Mouse (Mus musculus) intestine, embryonic 15.5 days (tissue): ENCODE results near the gene Srp9. TPM values are rescaled to one million over a fixed set of nuclear protein-coding genes. Genes with fewer than 3 reads are reported as not detected.

Source experiments
- ATAC-seq: fragments of 200-750 bp; cut with Nextera tagmentation; 2 replicates; pipeline ENCODE4 v1.8.0; 2017; ENCODE audit warnings: moderate TSS enrichment, moderate library complexity
- H3K27ac ChIP-seq: fragments of 300-500 bp; sonication (generic); 2 replicates; pipeline ENCODE4 v1.5.1; 2015; ENCODE audit warnings: mild to moderate bottlenecking, inconsistent platforms
- H3K27me3 ChIP-seq: fragments of 300-500 bp; sonication (generic); replicated peaks from 2 replicates; pipeline ENCODE4 v1.6.1; 2015; ENCODE audit warnings: inconsistent platforms
- H3K36me3 ChIP-seq: fragments of 300-500 bp; sonication (generic); 2 replicates; pipeline ENCODE4 v1.6.1; 2015; ENCODE audit warnings: inconsistent platforms
- H3K4me1 ChIP-seq: fragments of 300-500 bp; sonication (generic); replicated peaks from 2 replicates; pipeline ENCODE4 v1.6.1; 2015; ENCODE audit warnings: inconsistent platforms
- H3K4me2 ChIP-seq: fragments of 300-500 bp; sonication (generic); replicated peaks from 2 replicates; pipeline ENCODE4 v1.6.1; 2015; ENCODE audit warnings: mild to moderate bottlenecking, inconsistent platforms
- H3K4me3 ChIP-seq: fragments of 300-500 bp; sonication (generic); replicated peaks from 2 replicates; pipeline ENCODE4 v1.5.1; 2015; ENCODE audit warnings: inconsistent platforms
- H3K9ac ChIP-seq: fragments of 300-500 bp; sonication (generic); 2 replicates; pipeline ENCODE4 v1.6.1; 2015; ENCODE audit warnings: inconsistent platforms
- H3K9me3 ChIP-seq: fragments of 300-500 bp; sonication (generic); 2 replicates; pipeline ENCODE4 v1.6.1; 2016; ENCODE audit warnings: inconsistent platforms
- WGBS: fragments of 180-500 bp; shearing (Covaris S2); methylation state at CpG from one replicate; pipeline ENCODE4 v1.1.7; 2015; 5-methylcytosine and 5-hydroxymethylcytosine counted together
- polyA plus RNA-seq: library from polyadenylated mRNA; unstranded; fragments of >200 nt; fragmentation: Nextera tagmentation; extraction: Ambion mirVana; gene quantifications from 2 replicates; pipeline ENCODE4 v1.2.1, GENCODE M21; 2015

Gene Srp9
- polyA plus RNA-seq, 1 experiment from 2014 or later, result 173 TPM

- Histone ChIP-seq H3K9ac (no peak overlapping the region), H3K36me3 (no peaks in the 10 kb centered on the region), H3K27ac (no peak overlapping the region), H3K9me3 (no peaks in the 10 kb centered on the region), H3K4me1 (peaks cover 10% of the 10 kb centered on the region; the same call in 1 of the 2 replicates), H3K4me2 (no peak overlapping the region), H3K27me3 (no peaks in the 10 kb centered on the region), H3K4me3 (no peak overlapping the region)
- 60% methylated on average over 13 of the region's 13 CpGs for WGBS
- ATAC-seq, result no peak
Observed at GRCm38 (mm10) chr1:182108397-182109099, 16.0 kb upstream of the Srp9 start.

DNA sequence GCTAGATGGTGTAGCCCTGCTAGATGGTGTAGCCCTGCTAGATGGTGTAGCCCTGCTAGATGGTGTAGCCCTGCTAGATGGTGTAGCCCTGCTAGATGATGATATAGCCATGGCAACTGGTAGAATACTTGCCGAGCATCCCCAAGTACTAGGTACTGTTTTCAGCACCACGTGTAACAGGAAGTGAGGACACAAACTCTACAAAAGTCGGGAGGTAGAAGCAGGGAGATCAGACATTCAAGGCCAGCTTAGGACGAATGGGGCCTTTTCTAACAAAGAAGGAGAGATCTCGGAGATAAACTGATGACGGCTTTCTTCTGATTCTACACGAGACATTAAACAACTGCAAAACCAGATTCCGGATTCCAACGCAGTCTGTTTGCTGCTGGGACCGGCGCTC lies 14.4 kb upstream of the Srp9 start:
- no peak overlapping the region for H3K4me2 ChIP-seq
- H3K27me3 ChIP-seq, result no peaks in the 10 kb centered on the region
- no peak for ATAC-seq
- H3K4me3 ChIP-seq, result no peak overlapping the region
- 87% methylated on average over 11 of the region's 11 CpGs for WGBS
- H3K9me3 ChIP-seq, result no peaks in the 10 kb centered on the region
- no peaks in the 10 kb centered on the region for H3K36me3 ChIP-seq
- H3K4me1 ChIP-seq, result peaks cover 10% of the 10 kb centered on the region; the same call in 1 of the 2 replicates
- no peak overlapping the region for H3K27ac ChIP-seq
- no peak overlapping the region for H3K9ac ChIP-seq

GRCm38 (mm10) chr1:182110708-182111385 lies 13.7 kb upstream of the Srp9 start:
- Histone ChIP-seq H3K9me3 (no peaks in the 10 kb centered on the region), H3K4me2 (no peak overlapping the region), H3K27me3 (no peaks in the 10 kb centered on the region), H3K27ac (no peak overlapping the region), H3K9ac (no peak overlapping the region), H3K36me3 (no peaks in the 10 kb centered on the region), H3K4me1 (peaks cover 10% of the 10 kb centered on the region; the same call in 1 of the 2 replicates), H3K4me3 (no peak overlapping the region)
- no peak for ATAC-seq
- WGBS, result 73% methylated on average over 15 of the region's 15 CpGs

- WGBS, result 70% methylated on average over 14 of the region's 14 CpGs
- Histone ChIP-seq H3K9me3 (no peaks in the 10 kb centered on the region), H3K9ac (no peak overlapping the region), H3K27ac (no peak overlapping the region), H3K4me1 (peaks cover 10% of the 10 kb centered on the region; the same call in 1 of the 2 replicates), H3K36me3 (no peaks in the 10 kb centered on the region), H3K27me3 (no peaks in the 10 kb centered on the region), H3K4me2 (no peak overlapping the region), H3K4me3 (no peak overlapping the region)
- no peak for ATAC-seq
Observed at GRCm38 (mm10) chr1:182111386-182112317, 12.9 kb upstream of the Srp9 start.

DNA sequence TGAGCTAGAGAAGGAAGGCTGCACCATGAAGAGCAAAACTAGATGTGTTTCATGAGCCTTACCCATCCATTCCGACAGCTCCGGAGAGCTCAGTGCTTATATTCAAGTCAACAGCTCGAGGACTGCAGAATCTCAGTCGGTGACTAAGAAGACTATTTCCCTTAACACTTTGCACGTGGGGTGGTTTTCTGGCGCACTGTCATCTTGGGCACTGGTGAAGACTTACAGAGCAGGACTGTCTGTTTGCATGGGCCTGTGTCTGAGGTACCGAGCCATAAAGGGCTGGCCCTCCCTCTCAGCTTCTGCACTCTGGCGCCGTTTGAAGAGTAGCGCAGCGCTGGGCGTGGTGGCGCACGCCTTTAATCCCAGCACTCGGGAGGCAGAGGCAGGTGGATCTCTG lies 12.2 kb upstream of the Srp9 start:
- Histone ChIP-seq H3K4me1 (peaks cover 10% of the 10 kb centered on the region; the same call in 1 of the 2 replicates), H3K9ac (no peak overlapping the region), H3K36me3 (no peaks in the 10 kb centered on the region), H3K9me3 (no peaks in the 10 kb centered on the region), H3K27ac (no peak overlapping the region), H3K27me3 (no peaks in the 10 kb centered on the region), H3K4me3 (no peak overlapping the region), H3K4me2 (no peak overlapping the region)
- ATAC-seq, result peak; percentile 21; the same call in 1 of the 2 replicates
- whole genome bisulfite sequencing, result 69% methylated on average over 15 of the region's 15 CpGs

- ATAC-seq, result no peak
- Histone ChIP-seq H3K4me3 (no peak overlapping the region), H3K4me1 (peaks cover 10% of the 10 kb centered on the region; the same call in 1 of the 2 replicates), H3K4me2 (no peak overlapping the region), H3K27ac (no peak overlapping the region), H3K27me3 (no peaks in the 10 kb centered on the region), H3K9ac (no peak overlapping the region), H3K9me3 (no peaks in the 10 kb centered on the region), H3K36me3 (no peaks in the 10 kb centered on the region)
- WGBS, result 89% methylated on average over 11 of the region's 11 CpGs
Observed at GRCm38 (mm10) chr1:182113131-182113530, 11.4 kb upstream of the Srp9 start.

DNA sequence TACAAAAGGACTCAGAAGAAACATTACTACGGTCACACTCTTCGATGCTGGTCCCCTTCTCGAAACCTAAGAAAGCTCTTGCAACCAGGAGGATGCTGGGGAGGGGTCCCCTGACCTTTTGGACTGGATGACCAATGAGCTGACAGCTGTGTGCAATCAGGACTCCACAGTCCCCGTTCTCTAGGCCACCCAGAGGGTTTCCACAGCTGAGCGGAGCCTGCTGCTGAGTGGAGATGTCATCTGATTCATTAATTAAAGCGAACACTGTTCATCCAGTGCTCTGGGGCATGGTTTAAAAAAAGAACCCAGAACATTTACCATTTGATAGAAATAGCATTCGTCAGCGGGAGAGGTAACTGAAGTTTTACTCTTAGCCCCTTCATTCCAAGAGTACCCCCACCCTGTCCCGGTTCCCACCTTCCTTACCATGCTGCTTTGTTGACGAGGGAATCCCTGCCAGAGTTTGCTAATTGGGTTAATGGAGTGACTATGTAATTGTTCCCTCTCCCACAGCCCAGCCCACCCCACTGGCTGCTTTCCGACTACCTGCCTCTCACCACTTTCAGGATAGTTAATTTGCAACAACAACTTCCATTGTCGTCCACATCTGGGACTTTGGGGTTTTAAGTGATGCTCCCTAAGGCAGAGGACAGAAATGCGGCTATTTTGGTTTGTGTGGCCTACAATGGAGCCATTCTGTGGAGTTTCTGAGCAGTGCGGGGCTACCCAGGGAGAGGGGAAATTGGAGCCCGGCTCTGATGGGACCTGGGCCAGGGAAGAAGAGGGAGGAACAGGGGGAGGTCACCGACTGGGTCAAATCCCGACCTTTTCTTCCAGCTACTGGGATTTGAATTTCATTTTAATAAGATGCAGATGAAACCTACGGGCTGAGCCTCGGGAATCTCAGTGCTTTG lies 10.7 kb upstream of the Srp9 start:
- Histone ChIP-seq H3K4me2 (no peak overlapping the region), H3K9me3 (no peaks in the 10 kb centered on the region), H3K27ac (no peak overlapping the region), H3K36me3 (no peaks in the 10 kb centered on the region), H3K4me1 (peaks cover 10% of the 10 kb centered on the region; the same call in 1 of the 2 replicates), H3K4me3 (no peak overlapping the region), H3K9ac (no peak overlapping the region), H3K27me3 (no peaks in the 10 kb centered on the region)
- WGBS, result 51% methylated on average over 19 of the region's 19 CpGs
- no peak for ATAC-seq

DNA sequence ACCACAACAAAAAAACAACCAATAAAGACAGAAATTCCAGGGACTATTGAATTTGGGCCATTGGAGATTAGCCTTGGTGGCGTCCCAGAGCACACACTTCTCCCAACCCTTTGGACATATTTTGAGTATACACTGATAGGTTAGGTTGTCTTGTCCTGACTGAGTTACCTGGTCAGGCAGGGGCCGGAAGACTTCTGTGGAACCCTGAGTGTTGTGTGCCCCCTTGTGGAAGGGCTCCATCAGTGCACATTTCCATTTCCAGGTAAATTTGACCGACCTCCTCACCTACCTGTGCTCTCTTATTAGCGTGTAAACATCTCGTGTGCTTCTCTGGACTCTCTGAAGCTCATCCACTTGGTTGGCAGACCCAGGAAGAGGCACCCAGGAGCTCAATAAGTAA lies 9.3 kb upstream of the Srp9 start:
- ATAC-seq, result peak; percentile 27; the same call in 1 of the 2 replicates
- Histone ChIP-seq H3K27me3 (no peaks in the 10 kb centered on the region), H3K9ac (no peak overlapping the region), H3K36me3 (no peaks in the 10 kb centered on the region), H3K27ac (no peak overlapping the region), H3K4me2 (no peak overlapping the region), H3K4me1 (peaks cover 10% of the 10 kb centered on the region; the same call in 1 of the 2 replicates), H3K4me3 (no peak overlapping the region), H3K9me3 (no peaks in the 10 kb centered on the region)
- whole genome bisulfite sequencing, result 13% methylated on average over 5 of the region's 5 CpGs

DNA sequence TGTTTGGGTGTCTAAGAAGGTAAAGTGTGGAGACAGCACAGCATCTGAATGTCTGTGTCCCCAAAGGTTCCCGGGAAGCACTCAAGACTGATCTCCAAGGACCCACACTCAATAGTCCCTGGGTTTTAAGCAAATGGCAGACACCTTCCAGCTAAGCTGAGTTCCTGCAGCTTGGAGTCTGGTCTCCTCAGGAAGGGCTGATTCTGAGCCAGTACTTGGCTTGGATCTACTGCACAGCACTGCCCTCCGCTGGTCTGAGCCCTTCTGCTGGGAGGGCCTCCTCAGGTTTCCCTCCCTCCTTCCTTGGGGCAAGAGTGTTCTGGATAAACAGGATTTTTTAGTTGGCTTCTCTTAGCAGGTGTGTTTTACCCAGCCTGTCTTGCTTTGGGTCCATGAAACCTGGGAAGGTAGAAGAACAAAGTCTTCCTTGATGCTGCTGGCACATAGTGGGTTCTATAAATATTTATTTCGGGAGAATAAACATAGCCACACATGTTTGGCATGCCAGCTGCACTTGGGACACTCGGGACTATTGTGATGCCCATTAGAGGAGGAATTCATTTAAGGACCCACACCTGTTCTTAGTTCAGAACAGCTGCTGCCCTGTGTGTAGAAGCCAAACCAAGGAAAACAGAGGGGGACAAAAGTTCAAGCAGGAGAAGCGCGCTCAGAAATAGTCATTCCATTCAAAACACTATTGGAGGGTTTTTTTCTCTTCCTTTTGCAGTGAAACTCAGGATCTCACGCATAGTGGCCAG lies 8.7 kb upstream of the Srp9 start:
- peak; percentile 83 for ATAC-seq
- 47% methylated on average over 7 of the region's 7 CpGs for WGBS
- H3K9ac ChIP-seq, result no peak overlapping the region
- no peaks in the 10 kb centered on the region for H3K9me3 ChIP-seq
- H3K27me3 ChIP-seq, result no peaks in the 10 kb centered on the region
- peaks cover 6% of the 10 kb centered on the region; the same call in 1 of the 2 replicates for H3K4me1 ChIP-seq
- H3K4me2 ChIP-seq, result no peak overlapping the region
- H3K36me3 ChIP-seq, result no peaks in the 10 kb centered on the region
- no peak overlapping the region for H3K4me3 ChIP-seq
- no peak overlapping the region for H3K27ac ChIP-seq

GRCm38 (mm10) chr1:182122413-182122812 lies 2.1 kb upstream of the Srp9 start:
- Histone ChIP-seq H3K9ac (no peak overlapping the region), H3K4me3 (no peak overlapping the region), H3K36me3 (no peaks in the 10 kb centered on the region), H3K9me3 (no peaks in the 10 kb centered on the region), H3K4me2 (no peak overlapping the region), H3K27ac (no peak overlapping the region), H3K27me3 (no peaks in the 10 kb centered on the region), H3K4me1 (peaks cover 9% of the 10 kb centered on the region; the same call in 1 of the 2 replicates)
- no peak for ATAC-seq
- 79% methylated on average over 4 of the region's 4 CpGs for WGBS
